Mouse (Mus musculus): ENCODE measurements around the gene Tie1.

DNA sequence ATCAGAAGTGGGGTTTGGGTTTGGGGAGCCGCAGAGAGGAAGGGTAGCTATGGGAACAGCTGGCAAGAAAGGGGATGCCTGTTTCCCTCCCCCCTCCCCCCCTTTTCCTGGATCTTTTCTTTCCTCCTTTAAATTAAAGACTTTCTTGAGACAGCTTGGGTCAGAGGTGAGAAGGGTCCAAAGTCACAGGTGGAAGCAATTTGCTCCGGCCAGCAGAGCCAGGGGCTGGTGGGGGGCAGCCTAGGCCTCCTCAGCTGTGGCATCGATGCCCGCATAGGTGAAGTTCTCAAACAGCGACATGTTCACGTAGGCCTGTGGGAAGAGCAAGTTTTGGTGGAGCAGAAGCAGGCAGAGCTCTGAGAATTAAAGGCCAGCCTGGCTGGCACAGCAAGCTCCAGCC is 18.6 kb downstream of the Tie1 start:
- TF ChIP-seq POLR2A (IDR thresholded peaks at IDR 0.05; ENCODE audit: borderline replicate concordance, extremely low read depth, low read depth, low read length) = no peak
- no peak for TF ChIP-seq CTCF (IDR thresholded peaks at IDR 0.05; ENCODE audit: insufficient read depth, low read length)
